Mouse (Mus musculus) MEL (cell line): ENCODE data around the gene Cdk17. TPM values are rescaled to one million over a fixed set of nuclear protein-coding genes. Genes with fewer than 3 reads are reported as not detected.
A peak's percentile ranks its signal among the peaks of the same experiment; 100 is the strongest.

Experiments
- DNase-seq: peaks from one replicate; pipeline ENCODE4 v3.0.0; 2011; ENCODE audit warnings: low read depth, low spot score
- H3K27ac ChIP-seq: 2 replicates; pipeline ENCODE4 v1.5.1; 2012; ENCODE audit warnings: low read depth, mild to moderate bottlenecking, control low read depth, low read length, moderate library complexity; ENCODE audit not compliant: control insufficient read depth
- H3K27me3 ChIP-seq, 2 experiments: fragments of 150-350 bp in 1 of 2; sonication (generic) in 1 of 2; 2 replicates each; pipeline ENCODE4 v1.6.1; 2012; ENCODE audit warnings: low read length in 2 of 2, mild to moderate bottlenecking in 2 of 2, improper control_type of control experiment in 1 of 2, moderate library complexity in 1 of 2; ENCODE audit not compliant: insufficient read depth in 2 of 2, control insufficient read depth in 1 of 2
- H3K36me3 ChIP-seq, 2 experiments: 2 replicates each; pipeline ENCODE4 v1.6.1; 2012 to 2014; ENCODE audit warnings: low read length in 2 of 2, improper control_type of control experiment in 1 of 2, inconsistent platforms in 1 of 2, mild to moderate bottlenecking in 1 of 2; ENCODE audit not compliant: insufficient read depth in 2 of 2, control insufficient read depth in 1 of 2
- H3K4me1 ChIP-seq, 2 experiments: fragments of 150-350 bp in 1 of 2; sonication (generic) in 1 of 2; 2 replicates each; pipeline ENCODE4 v1.6.1; 2012; ENCODE audit warnings: low read length in 2 of 2, improper control_type of control experiment in 1 of 2, mild to moderate bottlenecking in 1 of 2; ENCODE audit not compliant: insufficient read depth in 2 of 2, control insufficient read depth in 1 of 2
- H3K4me3 ChIP-seq, 2 experiments: fragments of 150-350 bp in 1 of 2; sonication (generic) in 1 of 2; 2 replicates each; pipeline ENCODE4 v1.5.1; 2012; ENCODE audit warnings: low read depth in 2 of 2, low read length in 2 of 2, mild to moderate bottlenecking in 2 of 2, moderate library complexity in 2 of 2, control low read depth in 1 of 2, improper control_type of control experiment in 1 of 2; ENCODE audit not compliant: control insufficient read depth in 1 of 2, insufficient read depth in 1 of 2
- H3K79me2 ChIP-seq: 2 replicates; pipeline ENCODE4 v1.6.1; 2012; ENCODE audit warnings: mild to moderate bottlenecking, low read length, moderate library complexity; ENCODE audit not compliant: control insufficient read depth, poor library complexity, insufficient read depth
- H3K9ac ChIP-seq: 2 replicates; pipeline ENCODE4 v1.6.1; 2012; ENCODE audit warnings: low read depth, mild to moderate bottlenecking, control low read depth, low read length, moderate library complexity; ENCODE audit not compliant: control insufficient read depth, poor library complexity, severe bottlenecking
- H3K9me3 ChIP-seq: fragments of 150-350 bp; sonication (generic); replicated peaks from 2 replicates; pipeline ENCODE4 v1.6.1; 2012; ENCODE audit warnings: mild to moderate bottlenecking, low read length, improper control_type of control experiment, moderate library complexity; ENCODE audit not compliant: insufficient read depth
- CHD1 ChIP-seq: IDR thresholded peaks from 2 replicates; pipeline ENCODE4 v1.6.1; 2012; ENCODE audit warnings: low read depth, mild to moderate bottlenecking, inconsistent platforms, low read length, improper control_type of control experiment
- CHD2 ChIP-seq: IDR thresholded peaks from 2 replicates; pipeline ENCODE4 v1.6.1; 2011; ENCODE audit warnings: low read length, improper control_type of control experiment
- E2F4 ChIP-seq: IDR thresholded peaks from 2 replicates; pipeline ENCODE4 v1.6.1; 2011; ENCODE audit warnings: low read depth, low read length, improper control_type of control experiment, borderline replicate concordance
- EP300 ChIP-seq, 2 experiments: IDR thresholded peaks; 2 replicates each; pipeline ENCODE4 v1.6.1; 2011; ENCODE audit warnings: improper control_type of control experiment in 2 of 2, low read length in 2 of 2, low read depth in 1 of 2, mild to moderate bottlenecking in 1 of 2
- ETS1 ChIP-seq: IDR thresholded peaks from 2 replicates; pipeline ENCODE4 v1.6.1; 2012; ENCODE audit warnings: low read depth, mild to moderate bottlenecking, inconsistent platforms, low read length, improper control_type of control experiment, moderate library complexity
- GATA1 ChIP-seq: IDR thresholded peaks from 2 replicates; pipeline ENCODE4 v1.6.1; 2011; ENCODE audit warnings: low read depth, low read length, improper control_type of control experiment
- HCFC1 ChIP-seq: IDR thresholded peaks from 2 replicates; pipeline ENCODE4 v1.6.1; 2012; ENCODE audit warnings: low read depth, mild to moderate bottlenecking, inconsistent platforms, low read length, improper control_type of control experiment, moderate library complexity
- JUND ChIP-seq: IDR thresholded peaks from 2 replicates; pipeline ENCODE4 v1.6.1; 2011; ENCODE audit warnings: low read depth, mild to moderate bottlenecking, improper control_type of control experiment, low read length
- MAZ ChIP-seq: IDR thresholded peaks from 2 replicates; pipeline ENCODE4 v1.6.1; 2012; ENCODE audit warnings: low read depth, mild to moderate bottlenecking, inconsistent platforms, low read length, improper control_type of control experiment
- MXI1 ChIP-seq: IDR thresholded peaks from 2 replicates; pipeline ENCODE4 v1.6.1; 2011; ENCODE audit warnings: mild to moderate bottlenecking, low read depth, low read length, improper control_type of control experiment
- MYC ChIP-seq: IDR thresholded peaks from 2 replicates; pipeline ENCODE4 v1.6.1; 2011; ENCODE audit warnings: low read depth, mild to moderate bottlenecking, low read length, improper control_type of control experiment, moderate library complexity
- POLR2AphosphoS2 ChIP-seq: IDR thresholded peaks from 2 replicates; pipeline ENCODE4 v1.6.1; 2011; ENCODE audit warnings: low read length, improper control_type of control experiment
- RCOR1 ChIP-seq: IDR thresholded peaks from 2 replicates; pipeline ENCODE4 v1.6.1; 2012; ENCODE audit warnings: low read depth, mild to moderate bottlenecking, inconsistent platforms, low read length, improper control_type of control experiment
- SIN3A ChIP-seq: IDR thresholded peaks from 2 replicates; pipeline ENCODE4 v1.6.1; 2012; ENCODE audit warnings: low read length, improper control_type of control experiment, inconsistent platforms
- SMC3 ChIP-seq: IDR thresholded peaks from 2 replicates; pipeline ENCODE4 v1.6.1; 2011; ENCODE audit warnings: low read depth, low read length, improper control_type of control experiment
- ZC3H11A ChIP-seq: IDR thresholded peaks from 2 replicates; pipeline ENCODE4 v1.6.1; 2012; ENCODE audit warnings: low read depth, mild to moderate bottlenecking, inconsistent platforms, low read length, improper control_type of control experiment
- ZNF384 ChIP-seq: IDR thresholded peaks from 2 replicates; pipeline ENCODE4 v1.6.1; 2012; ENCODE audit warnings: low read depth, mild to moderate bottlenecking, inconsistent platforms, low read length, improper control_type of control experiment
- polyA plus RNA-seq, 2 experiments: library from polyadenylated mRNA; stranded (reverse) in 1 of 2; unstranded in 1 of 2; fragments of >175 nt in 1 of 2; fragments of >200 nt in 1 of 2; gene quantifications; 2 replicates each; pipeline versions ENCODE4 v1.2.1 to v1.2.4; 2012; ENCODE audit warnings: low replicate concordance in 2 of 2, low read depth in 1 of 2; ENCODE audit not compliant: insufficient read length in 2 of 2, insufficient read depth in 1 of 2, missing spikeins in 1 of 2
- total RNA-seq: library from RNA; depleted of rRNA; stranded (reverse); fragments of 300-350 nt; gene quantifications from 2 replicates; pipeline ENCODE4 v1.2.3, GENCODE M21; 2012

The Cdk17 gene
- total and polyA plus RNA-seq, 3 experiments = 25.6 to 155 (median 32.9) TPM

DNA sequence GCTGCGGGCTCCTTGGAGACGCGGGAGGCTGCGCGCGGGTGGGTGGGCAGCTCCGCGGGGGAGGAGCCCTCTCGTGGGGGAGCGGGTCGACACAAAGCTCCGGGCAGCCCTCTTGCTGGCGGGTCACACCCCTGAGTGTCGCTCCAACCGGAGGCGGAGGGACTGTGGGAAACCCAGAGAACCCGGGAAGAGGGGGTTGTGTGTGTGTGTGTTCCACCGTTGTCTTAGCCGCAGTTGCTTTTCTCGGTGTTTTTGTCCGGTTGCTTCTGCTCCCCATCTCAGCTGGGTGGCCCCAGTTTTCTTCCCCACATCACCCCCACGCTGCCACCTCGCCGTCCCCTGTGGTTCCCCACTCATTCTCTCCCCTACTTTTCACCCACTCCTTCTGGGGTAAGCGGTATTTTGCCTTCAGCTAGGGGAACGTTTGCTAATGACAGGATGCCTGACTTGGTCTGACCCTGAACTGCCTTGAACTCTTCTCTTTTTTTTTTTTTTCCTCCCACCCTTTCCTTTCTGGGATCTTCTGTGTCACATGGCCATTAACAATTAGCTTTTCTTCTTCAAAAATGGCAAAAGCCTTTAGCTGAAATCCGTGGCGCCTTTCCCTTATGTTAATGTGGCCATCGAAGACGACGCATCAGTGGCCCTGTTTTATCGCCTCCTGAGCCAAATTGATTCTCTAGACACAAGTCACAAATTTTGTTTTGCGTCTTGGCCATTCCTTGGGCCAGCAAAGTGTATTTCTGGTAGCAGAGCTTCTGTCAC lies 1.0 kb downstream of the Cdk17 start (continued):
- TF ChIP-seq ETS1 (no peak; the same call in 1 of the 2 replicates), RCOR1 (no peak), MAZ (0 out of 2 replicates have a peak, but pooled peaks have one; percentile 6), SMC3 (no peak), E2F4 (no peak)

DNA sequence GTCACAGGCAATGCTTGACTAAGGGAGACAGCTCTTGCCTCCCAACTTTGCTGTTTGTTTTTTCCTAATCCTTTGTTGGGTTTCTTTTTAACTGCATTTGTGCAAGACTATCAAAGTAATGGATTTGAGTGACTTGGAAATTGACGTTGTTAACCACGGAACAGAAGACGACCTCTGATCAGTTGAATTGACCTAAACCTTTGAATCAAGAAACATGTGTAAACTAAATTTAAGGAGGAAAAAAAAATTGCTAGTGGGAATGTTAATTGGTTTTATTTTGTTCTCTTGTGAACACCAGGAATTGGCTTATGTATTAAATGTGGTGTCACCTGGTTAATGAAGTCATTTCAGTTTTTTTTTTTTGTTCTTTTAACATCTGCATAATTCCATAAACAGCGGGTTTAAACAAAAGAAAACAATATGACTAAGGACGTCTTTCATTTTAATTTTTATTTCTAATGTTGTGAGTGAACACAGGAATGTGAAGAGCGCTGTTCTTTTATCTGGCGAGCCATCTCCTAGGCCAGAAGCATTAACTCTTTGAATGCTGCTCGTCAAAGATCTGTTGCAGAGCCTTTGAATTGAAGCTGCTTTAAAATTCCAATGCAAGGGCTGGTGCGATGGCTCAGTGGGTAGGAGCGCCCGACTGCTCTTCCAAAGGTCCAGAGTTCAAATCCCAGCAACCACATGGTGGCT lies 1.7 kb downstream of the Cdk17 start:
- TF ChIP-seq ZNF384 (peak; percentile 14; the same call in 1 of the 2 replicates), POLR2AphosphoS2 (no peak), SIN3A (peak; percentile 64), ETS1 (0 out of 2 replicates have a peak, but pooled peaks have one; percentile 8), RCOR1 (no peak), GATA1 (peak; percentile 86), CHD1 (peak; percentile 65; the same call in 1 of the 2 replicates)
- no peaks in the 10 kb centered on the region for H3K9me3 ChIP-seq

DNA sequence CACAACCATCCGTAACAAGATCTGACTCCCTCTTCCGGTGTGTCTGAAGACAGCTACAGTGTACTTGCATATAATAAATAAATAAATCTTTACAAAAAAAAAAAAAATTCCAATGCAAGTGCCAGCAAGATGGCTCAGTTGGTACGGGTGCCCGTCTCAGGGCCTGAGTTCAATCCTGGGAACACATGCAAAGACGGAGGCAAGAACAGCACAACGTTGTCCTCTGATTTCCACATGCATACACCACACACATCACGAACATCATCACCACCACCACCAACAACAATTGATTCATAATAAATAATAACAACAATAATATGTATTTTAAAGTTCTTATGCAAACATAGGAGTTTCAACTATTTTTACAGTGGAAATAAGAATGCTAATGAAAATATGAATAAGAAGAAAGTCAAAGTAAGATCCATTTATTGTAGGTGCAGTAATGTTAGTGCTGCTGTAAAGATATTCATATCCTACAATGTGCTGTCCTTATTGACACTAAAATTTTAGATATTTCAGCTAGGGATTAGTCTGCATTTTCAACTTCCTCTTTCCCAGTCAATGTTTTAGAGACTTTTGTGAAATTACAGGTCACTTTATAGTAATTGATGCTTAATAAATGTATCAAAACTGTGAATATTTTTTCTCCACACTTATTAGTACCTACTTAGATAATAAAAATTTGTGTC lies 2.4 kb downstream of the Cdk17 start:
- Histone ChIP-seq H3K36me3 (peaks cover 0 to 37% of the 10 kb centered on the region in 2 experiments; a peak in 3 of 4 replicates), H3K27ac (peak overlapping the region; percentile 69), H3K27me3 (no peaks in the 10 kb centered on the region), H3K4me3 (peak overlapping the region; percentile 34 to 99), H3K9ac (peak overlapping the region; percentile 99), H3K79me2 (peaks cover 59% of the 10 kb centered on the region), H3K9me3 (no peaks in the 10 kb centered on the region)
- DNase-seq = peak; percentile 70
- no peak for TF ChIP-seq JUND
- TF ChIP-seq MXI1 = peak; percentile 51; the same call in 1 of the 2 replicates
- TF ChIP-seq CHD1 = peak; percentile 19; the same call in 1 of the 2 replicates
- no peak for TF ChIP-seq HCFC1
- TF ChIP-seq GATA1 = peak; percentile 4; the same call in 1 of the 2 replicates
- peak in 1 of 2 experiments; percentile 39; a peak in 2 of 4 replicates for TF ChIP-seq EP300 (IDR thresholded peaks at IDR 0.05; ENCODE audit: low read depth in 1 of 2, low read length in 2 of 2)
- TF ChIP-seq CHD2 = no peak
- TF ChIP-seq SIN3A = peak; percentile 73
- TF ChIP-seq MYC = peak; percentile 28; the same call in 1 of the 2 replicates
- no peak for TF ChIP-seq E2F4
- TF ChIP-seq ZC3H11A = no peak
- TF ChIP-seq, all 39 proteins: peak for 6
- H3K4me1 ChIP-seq = peaks cover 17 to 23% of the 10 kb centered on the region in 2 experiments

More for the DNA sequence above, 1.7 kb downstream of the Cdk17 start:
- Histone ChIP-seq H3K9ac (peak overlapping the region; percentile 99), H3K4me3 (peak overlapping the region; percentile 86 to 99), H3K36me3 (peaks cover 0 to 33% of the 10 kb centered on the region in 2 experiments; a peak in 3 of 4 replicates), H3K27me3 (no peaks in the 10 kb centered on the region), H3K4me1 (peaks cover 13 to 20% of the 10 kb centered on the region in 2 experiments), H3K27ac (peak overlapping the region; percentile 90), H3K79me2 (peaks cover 55% of the 10 kb centered on the region)
- peak; percentile 55 for DNase-seq
